Mouse (Mus musculus) myocyte (in vitro differentiated cells): ENCODE measurements at regions not wholly inside any gene's neighbourhood (a gene's known extent, or its start where the extent isn't known, plus 50 kb on each side); places are given as distances from the start of the nearest gene placed in this dataset.
A peak's percentile ranks its signal among the peaks of the same experiment; 100 is the strongest.

Experiments used
- MAX ChIP-seq: IDR thresholded peaks from one replicate; pipeline ENCODE4 v1.6.1; 2011; ENCODE audit warnings: low read depth, mild to moderate bottlenecking, control low read depth
- MYOG ChIP-seq, 3 experiments: IDR thresholded peaks; one replicate each; pipeline ENCODE4 v1.6.1; 2011; ENCODE audit warnings: control low read depth in 2 of 3, low read depth in 2 of 3, mild to moderate bottlenecking in 2 of 3; ENCODE audit not compliant: insufficient read length in 2 of 3, control insufficient read depth in 1 of 3, insufficient read depth in 1 of 3
- POLR2A ChIP-seq: IDR thresholded peaks from one replicate; pipeline ENCODE4 v1.6.1; 2011; ENCODE audit warnings: low read depth, mild to moderate bottlenecking, control low read depth, moderate library complexity; ENCODE audit not compliant: insufficient read length
- REST ChIP-seq: IDR thresholded peaks from one replicate; pipeline ENCODE4 v1.6.1; 2011; ENCODE audit warnings: mild to moderate bottlenecking, control low read depth, moderate library complexity; ENCODE audit not compliant: insufficient read depth, insufficient read length

DNA sequence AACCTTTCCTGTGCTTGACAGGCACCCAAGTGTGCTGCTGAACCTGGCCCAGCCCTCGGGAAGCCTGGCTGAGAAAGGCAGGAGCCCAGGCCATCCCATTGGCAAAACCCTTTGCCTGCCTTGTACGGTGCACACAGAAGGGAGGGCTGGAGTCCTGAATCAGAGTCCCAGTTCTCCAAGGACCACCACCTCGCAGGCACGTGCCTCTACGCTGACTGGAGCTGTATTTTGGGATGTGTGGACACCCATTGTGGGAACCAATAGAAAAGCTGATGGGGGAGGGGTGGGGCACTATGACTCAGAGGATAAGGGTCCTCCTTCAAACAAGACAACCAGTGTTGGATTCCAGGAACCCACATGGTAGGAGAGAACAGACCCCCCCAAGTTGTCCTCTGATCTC is 97.4 kb downstream of the 1700001O22Rik start:
- peak; percentile 13 for TF ChIP-seq POLR2A
- TF ChIP-seq MAX, result no peak
- TF ChIP-seq REST, result no peak
- TF ChIP-seq MYOG (IDR thresholded peaks at IDR 0.05; ENCODE audit: control insufficient read depth in 1 of 3, insufficient read depth in 1 of 3, insufficient read length in 2 of 3, low read depth in 2 of 3), result no peak
